8 mouse cellular contexts compared by ENCODE assay signal in genomic region chr9:53667020-53667669, GRCm38 (mm10). TPM values are rescaled to one million over a fixed set of nuclear protein-coding genes. Genes with fewer than 3 reads are reported as not detected.
DNase-seq lines count a peak whose midpoint lies in the region; ATAC-seq and TF ChIP-seq lines count a peak whose summit lies in the region.

No protein-coding gene starts in this region.

- peak; percentile 93 for DNase-seq in T-cell, adult 2 months (ENCODE audit: low spot score)
- peak; percentile 93 to 94 for DNase-seq in cerebellum, postnatal 36 days
- DNase-seq in gastrocnemius, adult 18-20 months (ENCODE audit: low spot score), result peak; percentile 95
- DNase-seq in hindbrain, postnatal 0 days (ENCODE audit: low spot score), result peak; percentile 95
- DNase-seq in left cerebral cortex, adult 2 months (ENCODE audit: extremely low spot score in 1 of 2, low spot score in 2 of 2), result peak; percentile 93
- peak; percentile 88 to 94 for DNase-seq in right cerebral cortex, adult 2 months (ENCODE audit: low spot score in 2 of 2)
- peak; percentile 96 for DNase-seq in urinary bladder, postnatal 14 days (ENCODE audit: low spot score)

- H3K9ac ChIP-seq in hindbrain, postnatal 0 days (replicated peaks; ENCODE audit: low read length), result peak overlapping the region; percentile 99

- H3K36me3 ChIP-seq in hindbrain, postnatal 0 days (ENCODE audit: insufficient read depth, low read length), result no peaks in the 10 kb centered on the region

- H3K4me3 ChIP-seq in hindbrain, postnatal 0 days (ENCODE audit: low read length), result peak overlapping the region; percentile 98
- H3K4me3 ChIP-seq in left cerebral cortex, adult 2 months, result peak overlapping the region; percentile 98

- no peaks in the 10 kb centered on the region for H3K9me3 ChIP-seq in hindbrain, postnatal 0 days (ENCODE audit: low read length)

- peak overlapping the region; percentile 95 for H3K4me2 ChIP-seq in hindbrain, postnatal 0 days (ENCODE audit: low read depth, low read length)

- peak overlapping the region; percentile 100 for H3K27ac ChIP-seq in hindbrain, postnatal 0 days
- peak overlapping the region; percentile 99 for H3K27ac ChIP-seq in left cerebral cortex, adult 2 months

- peaks cover 5% of the 10 kb centered on the region; the same call in 1 of the 2 replicates for H3K4me1 ChIP-seq in hindbrain, postnatal 0 days (ENCODE audit: insufficient read depth, low read length)

- intact Hi-C loops in left cerebral cortex, adult 2 months (cut with DNase I), result loop anchor here (1.0 to 5.0 kb wide), 2 partner anchors 37 to 1620 kb away; partner anchors contain the start of gene Rdx

- TF ChIP-seq CTCF in hindbrain, postnatal 0 days (IDR thresholded peaks at IDR 0.05; ENCODE audit: low read depth), result peak; percentile 63
- TF ChIP-seq CTCF in left cerebral cortex, adult 2 months (IDR thresholded peaks at IDR 0.05), result no peak; the same call in none of the 2 replicates

- under 1% methylated on average over 63 of the region's 74 CpGs for WGBS in hindbrain, postnatal 0 days

- H3K27me3 ChIP-seq in hindbrain, postnatal 0 days (ENCODE audit: insufficient read depth, low read length), result no peaks in the 10 kb centered on the region

- peak; percentile 96 for ATAC-seq in hindbrain, postnatal 0 days
- ATAC-seq in megakaryocyte, adult 5-6 weeks (ENCODE audit: poor library complexity, severe bottlenecking), result peak; percentile 90

RNA-seq across cellular contexts. Expression of gene Cul5, which starts 2.7 kb away (rescaled TPM):
- 10 to 100 TPM; 76.7 to 77.9 TPM for total RNA-seq in gastrocnemius, adult 18-20 months (2021)
- total RNA-seq in hindbrain, postnatal 0 days (2014; rRNA removed), result 33.5 and 35.5 TPM in 2 replicates
- polyA plus RNA-seq in hindbrain, postnatal 0 days (2015; fragmentation: Nextera tagmentation; extraction: Ambion mirVana), result 39.5 and 40.2 TPM in 2 replicates
- total RNA-seq in left cerebral cortex, adult 2 months (2021), result 10 to 100 TPM; 53.3 to 54.2 TPM
- 16.2 and 20.7 TPM in 2 replicates for total RNA-seq in megakaryocyte, adult 5-6 weeks (2015)
- total RNA-seq in megakaryocyte, adult 5-6 weeks (2017), result 40.8 and 42.4 TPM in 2 replicates

RNA-seq across cellular contexts. Expression of gene Rab39, which starts 38.9 kb away (rescaled TPM):
- total RNA-seq in gastrocnemius, adult 18-20 months (2021), result not detected
- 3.3 and 4.6 TPM in 2 replicates for total RNA-seq in hindbrain, postnatal 0 days (2014; rRNA removed)
- polyA plus RNA-seq in hindbrain, postnatal 0 days (2015; fragmentation: Nextera tagmentation; extraction: Ambion mirVana), result 1.9 and 2.3 TPM in 2 replicates
- 1 to 10 TPM; 1.8 TPM for total RNA-seq in left cerebral cortex, adult 2 months (2021)
- total RNA-seq in megakaryocyte, adult 5-6 weeks (2015), result 2.3 and 5.2 TPM in 2 replicates
- total RNA-seq in megakaryocyte, adult 5-6 weeks (2017), result 3.6 and 3.7 TPM in 2 replicates

RNA-seq across cellular contexts. Expression of gene Acat1, which starts 57.0 kb away (rescaled TPM):
- 100 to 1,000 TPM; 135 to 164 TPM for total RNA-seq in gastrocnemius, adult 18-20 months (2021)
- 110 and 114 TPM in 2 replicates for total RNA-seq in hindbrain, postnatal 0 days (2014; rRNA removed)
- 195 and 197 TPM in 2 replicates for polyA plus RNA-seq in hindbrain, postnatal 0 days (2015; fragmentation: Nextera tagmentation; extraction: Ambion mirVana)
- 10 to 100 TPM; 59.6 to 60.6 TPM for total RNA-seq in left cerebral cortex, adult 2 months (2021)
- 66.1 and 78.8 TPM in 2 replicates for total RNA-seq in megakaryocyte, adult 5-6 weeks (2015)
- total RNA-seq in megakaryocyte, adult 5-6 weeks (2017), result 50.8 and 62.4 TPM in 2 replicates

Comparison
In these comparisons a context has a peak if more than half of its experiments do, and no peak if none do; other contexts are left out.
1. Peak in every context shown above with its lines: DNase-seq, ATAC-seq, H3K4me3 ChIP-seq and H3K27ac ChIP-seq.